Mouse (Mus musculus): ENCODE measurements around the gene Ccdc7a.
A peak's percentile ranks its signal among the peaks of the same experiment; 100 is the strongest.
"Not testable (repeated sequence)": the region's sequence is repeated elsewhere in the genome, so short reads cannot be mapped to it uniquely, and the experiment has no call there.

The Ccdc7a gene

DNA sequence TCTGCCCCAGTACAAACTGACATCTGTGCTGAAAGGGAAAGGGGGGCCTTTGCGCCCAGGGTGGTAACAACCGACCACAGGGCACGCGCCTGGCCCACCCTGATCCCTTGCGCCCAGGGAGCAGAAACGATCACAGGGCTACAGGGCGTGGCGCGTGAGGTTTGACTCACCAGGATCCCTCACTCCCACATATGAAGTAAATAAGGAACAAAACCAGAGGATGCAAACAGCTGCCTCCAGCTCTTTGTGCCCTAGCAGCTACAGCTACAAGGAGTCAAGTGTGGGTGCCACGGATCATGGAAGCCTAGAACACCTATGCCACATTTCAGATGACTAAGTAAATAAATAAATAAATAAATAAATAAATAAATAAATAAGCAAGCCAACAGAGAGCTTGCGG lies at the start of gene Ccdc7a:
Ccdc7a (minus strand) TSS at position 101 of the 400 bp plus-strand sequence.
- not testable (repeated sequence) for DNase-seq (ENCODE audit: low read depth, low spot score)

DNA sequence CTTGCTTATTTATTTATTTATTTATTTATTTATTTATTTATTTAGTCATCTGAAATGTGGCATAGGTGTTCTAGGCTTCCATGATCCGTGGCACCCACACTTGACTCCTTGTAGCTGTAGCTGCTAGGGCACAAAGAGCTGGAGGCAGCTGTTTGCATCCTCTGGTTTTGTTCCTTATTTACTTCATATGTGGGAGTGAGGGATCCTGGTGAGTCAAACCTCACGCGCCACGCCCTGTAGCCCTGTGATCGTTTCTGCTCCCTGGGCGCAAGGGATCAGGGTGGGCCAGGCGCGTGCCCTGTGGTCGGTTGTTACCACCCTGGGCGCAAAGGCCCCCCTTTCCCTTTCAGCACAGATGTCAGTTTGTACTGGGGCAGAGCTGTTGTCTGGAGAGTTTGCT lies 1.5 kb upstream of the Ccdc7a start, which contains the start of gene Ccdc7b:
Ccdc7b (plus strand) TSS at position 301 of the 400 bp plus-strand sequence.
- not testable (repeated sequence) for DNase-seq (ENCODE audit: low read depth, low spot score)

DNA sequence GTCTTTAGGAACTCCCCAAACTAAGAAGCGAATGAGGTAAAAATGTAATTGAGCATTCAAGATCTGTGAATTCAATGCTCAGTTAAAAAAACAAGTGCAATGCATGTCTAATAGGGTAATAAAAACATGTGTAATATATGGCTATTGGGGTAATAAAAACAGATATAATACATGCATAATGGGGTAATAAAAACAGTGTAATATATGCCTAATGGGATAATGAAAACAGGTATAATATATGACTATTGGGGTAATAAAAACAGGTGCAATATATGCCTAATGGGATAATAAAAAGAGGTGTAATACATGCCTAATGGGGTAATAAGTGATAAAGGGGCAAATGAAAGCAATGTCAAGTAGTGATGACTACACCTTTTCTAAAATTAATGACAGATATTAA lies 73.9 kb downstream of the Ccdc7a start:
- DNase-seq (ENCODE audit: low read depth, low spot score): no peak

DNA sequence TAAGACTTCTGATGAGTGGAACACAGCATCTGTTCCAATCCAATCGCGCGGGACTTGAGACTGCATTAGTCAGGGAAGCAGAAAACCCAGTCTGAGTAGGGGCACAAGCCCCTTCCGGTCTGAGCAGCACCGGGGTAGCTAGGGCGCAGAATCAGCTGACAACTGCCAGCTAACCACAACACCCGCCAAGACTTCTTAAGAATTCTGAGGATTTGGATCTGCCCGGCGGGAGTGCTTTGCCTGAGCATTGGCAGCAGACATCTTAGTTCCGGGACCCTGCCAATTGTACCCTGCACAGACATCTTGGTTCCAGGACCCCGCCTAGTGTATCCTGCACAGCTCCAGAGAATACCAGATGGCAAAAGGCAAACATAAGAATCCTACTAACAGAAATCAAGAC lies 116.4 kb downstream of the Ccdc7a start:
- peak; percentile 62 for DNase-seq (ENCODE audit: low read depth, low spot score)

DNA sequence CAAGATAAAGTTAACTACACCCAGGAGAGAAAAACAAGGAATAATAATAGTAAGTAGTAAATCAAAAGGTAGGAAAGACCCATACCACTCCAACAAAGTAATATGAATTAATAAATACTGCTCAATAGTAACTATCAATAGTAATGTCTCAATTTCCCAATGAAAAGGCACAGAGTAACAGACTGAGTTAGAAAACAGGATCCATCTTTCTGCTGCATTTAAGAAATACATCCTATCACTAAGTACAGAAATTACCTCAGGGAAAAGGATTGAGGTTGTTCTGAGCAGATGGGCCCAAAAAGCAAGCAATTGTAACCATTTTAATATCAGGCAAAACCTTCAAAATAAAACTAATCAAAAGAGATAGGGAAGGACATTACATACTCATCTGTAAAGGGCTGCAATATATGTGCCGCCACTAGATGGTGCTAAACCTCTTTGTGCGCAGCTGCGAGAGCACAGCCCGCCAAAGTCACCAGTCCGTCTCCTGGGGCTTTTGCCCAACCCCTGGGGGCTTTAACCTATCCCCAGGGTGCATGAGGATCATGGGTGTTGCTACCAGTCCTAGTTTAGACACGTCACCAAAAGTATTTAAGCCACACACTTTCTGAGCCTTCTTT lies 124.2 kb downstream of the Ccdc7a start:
- DNase-seq (ENCODE audit: low read depth, low spot score): not testable (repeated sequence)

DNA sequence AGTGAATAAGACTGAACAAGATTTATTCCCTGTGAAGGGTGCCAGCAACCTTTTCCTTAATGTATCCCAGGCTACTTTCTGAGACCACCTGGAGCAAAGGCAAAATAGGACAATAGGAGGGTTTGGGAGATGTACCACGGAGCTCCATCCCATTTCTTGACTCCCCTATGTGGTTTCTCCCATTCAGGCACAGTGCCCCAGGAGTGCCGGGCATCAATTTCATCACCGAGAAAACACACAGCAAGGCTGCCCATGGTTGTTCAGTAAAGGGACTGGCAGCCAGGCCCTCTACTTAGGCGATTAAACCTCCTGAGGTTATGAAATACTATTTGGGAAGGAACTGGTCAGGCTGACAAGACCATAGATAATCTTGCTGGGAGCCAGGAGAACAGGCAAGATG lies 131.9 kb downstream of the Ccdc7a start:
- DNase-seq (ENCODE audit: low read depth, low spot score): no peak

DNA sequence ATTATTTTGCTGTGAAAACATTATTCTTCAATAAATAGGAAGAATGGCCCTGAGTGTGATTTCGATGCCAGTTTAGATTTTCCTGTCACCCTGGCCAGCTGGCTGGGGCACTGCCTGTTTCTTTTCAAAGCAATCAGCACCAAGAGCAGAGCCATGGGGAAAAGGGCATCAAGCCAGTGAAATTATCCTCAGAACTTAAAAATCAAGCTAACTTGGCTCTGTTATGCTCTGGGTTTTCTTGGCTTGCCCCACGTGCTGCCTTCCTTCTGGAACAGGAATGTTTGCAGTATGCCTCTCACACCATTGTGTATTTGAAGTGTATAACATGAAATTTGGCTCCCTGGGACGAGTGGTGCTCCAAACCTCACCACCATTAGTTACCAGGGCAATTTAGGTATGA lies 182.6 kb downstream of the Ccdc7a start:
- DNase-seq (ENCODE audit: low read depth, low spot score): no peak

DNA sequence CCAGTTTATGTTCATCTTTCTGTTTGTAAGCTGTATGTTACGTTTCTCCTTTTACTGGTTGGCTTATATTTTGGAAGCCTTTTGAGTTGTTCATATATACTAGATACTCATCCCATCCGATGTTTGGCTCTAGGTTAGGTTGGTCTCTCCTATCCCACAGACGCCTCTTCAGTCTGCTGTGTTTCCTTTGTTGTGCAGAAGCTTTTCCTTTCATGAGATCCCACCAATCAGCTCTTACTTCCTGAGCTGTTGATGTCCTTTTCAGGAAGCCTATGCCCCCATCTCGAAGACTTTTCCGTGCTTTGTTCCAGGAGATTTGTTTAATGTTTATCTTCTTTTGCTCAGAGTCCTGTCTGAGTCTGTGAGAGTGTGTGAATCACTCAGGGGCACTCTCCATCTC lies 221.6 kb downstream of the Ccdc7a start:
- DNase-seq (ENCODE audit: low read depth, low spot score): peak; percentile 9

DNA sequence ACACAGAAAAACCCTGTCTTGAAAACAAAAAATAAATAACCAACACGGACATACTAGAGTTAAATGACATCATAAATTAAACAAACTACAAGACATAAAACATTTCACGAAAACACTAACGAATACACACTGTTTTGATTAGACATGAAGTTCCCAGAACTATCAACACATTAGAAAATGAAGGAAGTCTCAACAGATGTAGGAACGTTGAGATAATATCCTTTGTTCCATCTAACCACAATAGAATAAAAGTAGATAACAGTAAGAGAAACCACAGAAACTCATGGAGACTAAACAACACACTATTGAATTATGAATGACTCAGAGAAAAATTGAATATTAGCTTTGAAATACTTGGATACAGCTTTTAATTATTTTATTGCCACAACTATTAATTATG lies 252.8 kb downstream of the Ccdc7a start:
- DNase-seq (ENCODE audit: low read depth, low spot score): no peak

DNA sequence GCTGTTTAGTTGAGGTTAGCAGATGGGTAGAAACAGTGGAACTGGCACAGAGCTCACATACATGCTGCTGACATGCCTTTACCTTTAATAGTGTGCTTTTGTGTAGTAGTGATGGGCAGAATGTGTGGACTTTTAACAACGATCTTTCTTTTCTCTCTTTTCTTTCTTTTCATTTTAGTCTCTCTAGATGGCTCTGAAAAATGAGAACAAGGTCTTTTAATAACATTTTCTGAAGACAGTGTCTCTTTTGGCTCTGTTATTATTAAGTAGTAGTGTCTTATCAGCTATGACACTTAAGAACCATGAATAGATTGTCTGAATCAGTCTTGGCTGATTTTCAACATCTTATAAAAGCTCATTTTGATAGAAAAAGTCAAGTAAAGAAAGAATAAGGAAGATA lies 266.7 kb downstream of the Ccdc7a start, which contains the start of gene Gm3952:
Gm3952 (minus strand) TSS at position 101 of the 400 bp plus-strand sequence.
- DNase-seq (ENCODE audit: low read depth, low spot score): no peak

DNA sequence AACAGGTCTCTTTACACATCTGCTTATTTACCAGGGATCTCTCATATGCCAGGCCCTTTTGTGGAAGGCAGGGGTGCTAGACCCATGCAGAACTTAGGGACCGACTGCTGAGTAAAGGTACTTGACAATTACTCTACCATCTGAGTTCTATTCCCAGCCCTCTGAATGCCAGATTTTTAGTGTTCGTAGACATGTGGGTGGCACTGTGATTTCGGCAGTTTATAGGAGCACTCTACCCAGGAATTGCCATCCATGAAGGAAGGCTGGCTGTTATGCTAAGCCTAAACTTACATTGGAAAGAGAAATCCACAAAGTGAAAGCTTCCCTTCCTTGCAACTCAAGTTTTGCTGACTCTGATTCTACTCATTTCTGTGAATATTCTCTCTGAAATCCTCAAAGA lies 329.6 kb downstream of the Ccdc7a start:
- DNase-seq (ENCODE audit: low read depth, low spot score): no peak

DNA sequence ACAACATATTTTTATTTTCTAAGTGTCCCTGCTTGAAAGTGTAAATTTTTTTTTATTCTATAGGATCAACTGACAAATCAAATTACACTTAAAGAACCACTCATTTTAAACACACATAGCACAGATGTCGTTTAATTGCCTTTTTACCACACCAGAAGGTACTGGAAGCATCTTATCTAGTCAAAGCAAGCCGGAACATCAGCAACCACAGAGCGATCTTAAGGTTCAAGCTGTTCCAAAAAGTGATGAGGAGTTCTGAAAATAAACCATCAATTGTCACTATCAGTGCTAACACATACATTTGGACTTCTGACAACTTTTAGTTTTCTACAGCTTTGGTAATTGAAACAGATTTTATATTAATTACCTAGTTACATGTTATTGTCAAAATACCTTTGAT lies 331.2 kb downstream of the Ccdc7a start:
- no peak for DNase-seq (ENCODE audit: low read depth, low spot score)

DNA sequence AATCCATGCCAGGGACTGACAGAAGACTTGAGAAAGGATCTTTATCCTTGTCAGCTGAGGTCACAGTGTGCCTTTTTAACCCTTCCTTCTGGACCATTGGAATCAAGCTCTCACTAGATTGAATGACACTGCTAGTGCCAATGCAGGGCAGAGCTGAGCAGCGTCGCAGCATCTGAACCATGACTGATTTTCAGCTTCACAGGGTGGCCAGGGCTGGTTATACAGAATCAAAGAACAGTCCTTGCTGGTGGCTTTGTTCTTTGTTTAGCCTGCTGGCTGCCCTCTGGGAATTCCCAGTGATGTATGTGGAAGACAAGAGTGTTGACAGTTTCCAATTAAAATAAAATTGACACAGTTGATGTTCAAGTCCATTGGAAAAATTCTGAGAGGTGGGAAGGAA lies 333.1 kb downstream of the Ccdc7a start:
- DNase-seq (ENCODE audit: low read depth, low spot score): no peak

DNA sequence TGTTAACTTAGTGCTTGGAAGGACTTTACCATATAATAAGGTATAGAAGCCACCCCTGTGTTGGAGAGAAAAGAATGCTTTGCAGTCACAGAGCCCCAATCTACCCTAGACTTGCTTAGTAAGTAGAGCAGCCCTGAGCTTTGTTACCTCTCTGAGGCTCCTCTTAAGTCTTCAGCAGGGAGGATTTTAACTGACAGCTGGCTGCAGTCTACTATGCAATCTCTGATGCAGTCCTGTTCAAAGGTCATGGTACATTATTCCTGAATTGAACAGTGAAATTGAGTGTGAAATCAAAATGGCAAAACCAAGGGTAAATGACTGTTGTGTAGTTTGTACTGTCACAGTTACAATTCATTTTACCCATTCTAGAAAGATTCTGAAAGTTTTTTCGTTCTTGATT lies 338.1 kb downstream of the Ccdc7a start:
- DNase-seq (ENCODE audit: low read depth, low spot score): no peak

DNA sequence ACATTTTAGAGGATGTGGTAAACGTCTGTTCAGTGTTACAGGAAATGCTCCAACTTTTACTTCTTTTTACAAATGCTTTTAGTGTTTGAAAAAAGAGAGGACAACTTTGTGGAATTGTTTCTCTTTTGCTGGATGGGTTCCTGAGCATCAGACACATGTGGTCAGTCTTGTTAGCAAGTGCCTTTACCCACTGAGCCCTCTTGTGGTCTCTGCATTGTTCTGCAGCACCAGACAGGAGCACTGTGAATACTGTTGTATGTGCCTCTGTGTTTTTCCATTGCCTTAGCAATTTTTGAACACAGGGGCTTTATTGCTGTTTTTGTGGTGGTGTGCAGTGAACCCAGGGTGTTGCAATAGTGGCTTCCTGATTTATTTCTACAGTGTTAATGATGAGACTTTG lies 340.5 kb downstream of the Ccdc7a start:
- DNase-seq (ENCODE audit: low read depth, low spot score): peak; percentile 38

DNA sequence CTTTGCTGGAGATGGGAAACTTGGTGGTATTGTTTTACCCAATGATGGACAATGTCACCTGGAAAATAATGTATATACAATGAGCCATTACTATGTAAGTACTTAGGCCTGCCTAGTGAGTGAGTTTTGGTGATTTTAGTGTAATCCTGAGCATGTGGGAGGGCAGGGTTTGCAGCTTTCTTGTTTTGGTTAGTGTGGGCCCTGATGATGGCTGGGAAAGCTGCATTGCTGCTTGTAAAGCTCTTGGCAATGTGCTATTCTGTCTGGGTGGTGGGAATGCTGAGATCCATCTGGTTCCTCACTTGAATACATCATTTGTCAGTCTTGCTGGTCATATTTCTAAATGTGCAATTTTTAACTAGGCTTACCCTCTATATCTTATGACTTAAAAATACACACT lies 349.1 kb downstream of the Ccdc7a start:
- no peak for DNase-seq (ENCODE audit: low read depth, low spot score)

DNA sequence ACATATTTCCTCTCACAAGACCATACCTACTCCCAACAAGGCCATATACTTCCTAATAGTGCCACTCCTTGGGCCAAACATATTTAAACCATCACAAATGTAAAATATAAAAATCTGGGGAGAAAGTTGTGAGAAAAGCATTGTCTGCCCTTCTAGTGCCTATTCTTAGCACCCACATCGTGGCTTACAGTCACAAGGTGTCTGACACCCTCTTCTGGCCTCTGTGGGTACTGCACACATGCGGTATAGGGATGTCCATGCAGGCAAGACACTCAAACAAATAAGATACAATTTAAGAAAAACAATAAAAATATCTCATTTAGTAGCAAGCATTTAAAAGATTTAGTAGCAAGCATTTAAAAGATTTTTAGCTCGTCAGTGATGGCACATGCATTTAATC lies 356.1 kb downstream of the Ccdc7a start:
- peak; percentile 82 for DNase-seq (ENCODE audit: low read depth, low spot score)

DNA sequence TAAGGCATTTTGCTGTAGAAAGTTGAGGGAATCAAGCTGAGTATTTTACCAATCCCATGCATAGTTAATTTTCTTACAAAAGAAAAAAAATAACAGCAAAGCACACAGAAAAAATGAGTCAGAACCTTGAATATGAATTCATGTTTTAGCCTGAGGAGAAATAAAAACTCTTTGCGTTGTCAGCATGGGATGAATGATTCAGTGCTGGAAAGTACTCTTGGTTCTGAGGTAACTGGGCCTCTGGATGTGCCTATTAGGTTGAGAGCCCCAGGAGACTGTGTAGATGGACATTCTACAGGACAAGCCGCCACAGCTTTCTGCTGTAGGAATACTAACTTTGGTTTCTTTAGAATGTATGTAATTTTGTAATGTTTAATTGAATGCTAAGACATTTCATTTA lies 360.5 kb downstream of the Ccdc7a start:
- no peak for DNase-seq (ENCODE audit: low read depth, low spot score)

DNA sequence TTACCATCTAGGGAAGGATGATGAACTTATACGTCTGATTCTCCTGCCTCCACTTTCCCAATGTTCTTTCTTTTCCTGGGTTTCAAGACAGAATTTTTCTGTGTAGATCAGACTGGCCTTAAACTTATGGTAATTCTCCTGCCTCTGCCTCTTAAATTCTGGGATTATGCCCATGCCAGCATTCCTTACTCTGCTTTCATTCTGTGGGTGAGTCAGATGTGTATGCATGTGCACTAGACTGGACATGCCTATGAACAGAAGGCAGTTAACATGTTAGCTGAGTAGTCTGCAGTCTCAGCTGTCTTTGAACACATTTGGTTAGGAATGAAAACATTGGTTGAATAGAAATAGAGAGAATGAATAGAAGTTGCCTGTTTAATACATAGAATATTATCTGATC lies 360.9 kb downstream of the Ccdc7a start:
- no peak for DNase-seq (ENCODE audit: low read depth, low spot score)

DNA sequence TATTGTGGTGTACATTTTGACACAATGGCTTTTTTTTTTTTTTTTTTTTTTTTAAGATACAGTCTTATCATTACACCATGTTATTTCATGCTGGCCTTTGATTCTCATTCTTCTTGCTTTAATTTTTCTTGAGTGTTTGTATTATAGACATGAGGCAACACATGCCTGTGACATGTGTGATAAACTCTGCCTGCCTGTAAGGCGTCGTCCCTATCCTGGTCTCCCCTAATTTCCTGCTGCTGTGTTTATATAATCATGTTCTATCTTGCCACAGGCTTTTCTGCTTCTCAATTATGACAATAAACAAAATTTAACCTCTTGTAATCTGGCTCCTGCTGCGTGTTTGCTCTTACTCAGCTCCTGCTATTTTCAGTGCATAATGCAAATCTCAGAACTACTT lies 367.4 kb downstream of the Ccdc7a start:
- no peak for DNase-seq (ENCODE audit: low read depth, low spot score)

DNA sequence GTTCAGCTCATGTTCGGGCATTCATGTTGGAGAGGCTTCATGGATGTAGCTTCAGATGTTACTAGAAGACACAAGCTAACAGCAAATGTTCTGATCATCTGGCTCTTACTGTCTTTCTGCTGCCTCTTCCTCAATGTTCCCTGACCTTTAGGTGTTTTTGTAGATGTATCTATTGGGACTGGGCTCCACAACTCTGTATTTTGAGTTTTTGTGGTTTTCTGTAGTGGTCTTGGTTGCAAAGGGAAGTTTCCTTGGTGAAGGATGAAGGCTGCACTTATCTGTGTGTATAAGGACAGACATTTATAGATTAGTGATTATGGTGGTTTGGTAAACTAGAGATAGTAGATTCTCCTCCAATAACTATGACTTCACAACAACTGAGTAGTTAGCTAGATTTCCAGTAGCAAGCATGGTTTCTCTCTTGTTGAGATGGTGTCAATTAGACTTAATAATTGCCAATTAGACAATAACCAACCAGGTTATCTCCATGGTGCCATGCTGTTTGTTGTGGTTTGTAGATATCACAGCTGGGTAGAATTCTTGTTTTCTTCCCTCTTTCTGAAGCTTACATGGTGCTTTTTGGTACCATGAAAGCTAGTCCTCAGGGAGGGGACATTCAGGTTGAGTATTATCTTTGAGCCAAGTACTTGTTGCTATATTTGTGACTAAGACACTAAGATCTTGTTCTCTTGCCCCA lies 368.5 kb downstream of the Ccdc7a start:
- no peak for DNase-seq (ENCODE audit: low read depth, low spot score)

DNA sequence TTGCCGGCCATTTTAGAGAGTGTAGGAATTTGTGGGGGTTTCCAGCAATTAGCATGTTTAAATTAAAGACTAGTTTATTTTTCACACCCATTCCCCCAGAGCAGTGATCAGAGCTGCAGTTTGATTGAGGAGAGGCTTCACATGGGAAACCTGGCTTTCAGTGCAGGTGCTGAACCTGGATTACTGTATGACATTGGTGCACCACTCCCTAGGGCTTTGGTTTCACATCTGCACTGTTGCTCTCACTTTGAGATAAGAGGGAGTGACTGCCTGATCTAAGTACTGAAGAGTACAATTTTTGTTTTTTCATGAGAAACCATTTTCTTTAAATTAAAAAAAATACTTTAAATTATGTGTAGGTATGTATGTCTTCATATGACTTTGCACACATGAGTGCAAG lies 375.3 kb downstream of the Ccdc7a start:
- no peak for DNase-seq (ENCODE audit: low read depth, low spot score)

DNA sequence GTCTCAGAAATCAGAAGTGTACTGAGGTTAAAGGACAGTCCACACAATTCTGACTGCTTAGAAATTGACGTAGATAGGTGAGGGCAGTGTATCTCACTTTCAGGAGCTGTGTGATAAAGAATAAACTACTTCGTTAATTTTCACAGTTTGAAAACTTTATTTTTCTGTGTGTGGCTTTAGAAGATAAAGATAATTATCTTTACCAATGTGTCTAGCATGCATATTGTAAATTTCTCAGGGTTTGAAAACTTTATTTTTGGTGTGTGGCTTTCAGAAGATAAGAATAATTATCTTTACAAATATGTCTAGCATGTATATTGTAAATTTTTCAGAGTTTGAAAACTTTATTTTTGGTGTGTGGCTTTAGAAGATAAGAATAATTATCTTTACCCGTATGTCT lies 376.6 kb downstream of the Ccdc7a start:
- DNase-seq (ENCODE audit: low read depth, low spot score): no peak

All from ZHBTc4 (cell line).